Mouse (Mus musculus): ENCODE results near the gene Snx30. TPM values are rescaled to one million over a fixed set of nuclear protein-coding genes. Genes with fewer than 3 reads are reported as not detected.

Gene Snx30
- polyA plus RNA-seq, 1 experiment, result 10.2 TPM

DNA sequence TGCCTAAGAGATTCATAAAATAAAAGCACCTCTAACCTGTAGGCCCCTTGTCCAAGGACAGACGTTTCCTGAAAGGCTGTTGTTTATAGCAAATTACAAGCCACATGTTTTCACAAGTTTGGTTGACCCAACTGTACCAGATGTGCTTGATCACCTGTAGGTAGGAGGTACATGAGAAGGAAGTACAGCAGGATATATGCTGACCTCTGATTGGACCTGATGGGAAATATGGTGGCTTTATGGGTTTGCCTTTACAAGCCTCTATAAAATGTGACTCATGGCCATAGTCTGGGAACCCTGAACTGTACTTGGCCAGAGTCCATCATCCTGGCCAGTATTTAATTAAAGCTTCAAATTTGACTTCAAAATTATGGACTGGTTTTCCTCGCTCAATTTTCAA lies 131.9 kb downstream of the Snx30 start:
- no peak for TF ChIP-seq GATA1 (IDR thresholded peaks at IDR 0.05; ENCODE audit: low read length)

Other genes with a start within 250 kb of the Snx30 start
- 1.8 and 2.6 TPM in 2 replicates for gene Hsdl2, start 224.3 kb upstream of the Snx30 start, polyA plus RNA-seq (2012)
- 5.7 and 7.5 TPM in 2 replicates for gene E130308A19Rik, start 179.6 kb upstream of the Snx30 start, polyA plus RNA-seq (2012)
- 23.1 and 31.7 TPM in 2 replicates for gene Inip, start 4.3 kb upstream of the Snx30 start, polyA plus RNA-seq (2012)
- not detected in 2 replicates for gene Slc46a2, start 109.2 kb downstream of the Snx30 start, polyA plus RNA-seq (2012)
- gene Mup4, start 154.9 kb downstream of the Snx30 start, polyA plus RNA-seq (2012), result not detected in 2 replicates
- not detected in 2 replicates for gene Mup6, start 158.5 kb downstream of the Snx30 start, polyA plus RNA-seq (2012)

Measured in G1E-ER4 (cell line).